Mouse (Mus musculus) C2C12 (cell line): ENCODE results near the gene Tnp2. TPM values are rescaled to one million over a fixed set of nuclear protein-coding genes. Genes with fewer than 3 reads are reported as not detected.

Source experiments
- H3K27me3 ChIP-seq: one replicate; pipeline ENCODE4 v1.6.1; 2011; ENCODE audit not compliant: control insufficient read depth, insufficient read depth, insufficient read length
- H3K36me3 ChIP-seq: one replicate; pipeline ENCODE4 v1.6.1; 2011; ENCODE audit not compliant: control insufficient read depth, insufficient read depth
- H3K4me3 ChIP-seq: one replicate; pipeline ENCODE4 v1.5.1; 2011; ENCODE audit warnings: mild to moderate bottlenecking, control low read depth; ENCODE audit not compliant: poor library complexity, insufficient read depth, severe bottlenecking
- H3K79me2 ChIP-seq: one replicate; pipeline ENCODE4 v1.6.1; 2011; ENCODE audit not compliant: control insufficient read depth, insufficient read depth
- H3K79me3 ChIP-seq: one replicate; pipeline ENCODE4 v1.6.1; 2011; ENCODE audit warnings: low read depth, control low read depth
- H3ac ChIP-seq: one replicate; pipeline ENCODE3; 2011; ENCODE audit warnings: low read depth; ENCODE audit not compliant: control insufficient read depth, insufficient read length
- CEBPB ChIP-seq: IDR thresholded peaks from one replicate; pipeline ENCODE4 v1.6.1; 2011; ENCODE audit warnings: low read depth, mild to moderate bottlenecking, control low read depth, moderate library complexity
- CTCF ChIP-seq: IDR thresholded peaks from one replicate; pipeline ENCODE4 v1.5.1; 2011; ENCODE audit not compliant: control insufficient read depth, insufficient read depth, insufficient read length
- FOSL1 ChIP-seq: IDR thresholded peaks from one replicate; pipeline ENCODE4 v1.8.0; 2011; ENCODE audit warnings: mild to moderate bottlenecking, low read length; ENCODE audit not compliant: poor library complexity, insufficient read depth, severe bottlenecking
- MAX ChIP-seq: IDR thresholded peaks from one replicate; pipeline ENCODE4 v1.6.1; 2011; ENCODE audit warnings: mild to moderate bottlenecking, control low read depth
- MYOD1 ChIP-seq: IDR thresholded peaks from one replicate; pipeline ENCODE4 v1.6.1; 2011; ENCODE audit warnings: low read depth; ENCODE audit not compliant: control insufficient read depth, insufficient read length
- MYOG ChIP-seq: IDR thresholded peaks from one replicate; pipeline ENCODE4 v1.6.1; 2011; ENCODE audit not compliant: control insufficient read depth, insufficient read length; ENCODE audit errors: extremely low read depth
- USF1 ChIP-seq: IDR thresholded peaks from one replicate; pipeline ENCODE4 v1.6.1; 2011; ENCODE audit warnings: low read depth, mild to moderate bottlenecking, control low read depth, moderate library complexity
- polyA plus RNA-seq: library from polyadenylated mRNA; unstranded; fragments of >200 nt; fragmentation: generic; extraction: Trizol; gene quantifications from one replicate; pipeline ENCODE4 v1.2.1, GENCODE M21; 2012; ENCODE audit warnings: missing spikeins

Gene Tnp2
- polyA plus RNA-seq, 1 experiment, result not detected

- no peak overlapping the region for H3ac ChIP-seq
- H3K79me2 ChIP-seq, result peaks cover 25% of the 10 kb centered on the region
- no peak overlapping the region for H3K4me3 ChIP-seq
- H3K27me3 ChIP-seq, result no peaks in the 10 kb centered on the region
- H3K79me3 ChIP-seq, result peaks cover 13% of the 10 kb centered on the region
- TF ChIP-seq FOSL1 (no peak), MYOD1 (no peak), CEBPB (no peak), USF1 (no peak), CTCF (no peak), MAX (no peak), MYOG (no peak)
- no peaks in the 10 kb centered on the region for H3K36me3 ChIP-seq
Observed at GRCm38 (mm10) chr16:10786782-10787547, 1.5 kb downstream of the Tnp2 start.

GRCm38 (mm10) chr16:10786288-10786687, 2.2 kb downstream of the Tnp2 start:
- H3K79me2 ChIP-seq, result peaks cover 25% of the 10 kb centered on the region
- no peaks in the 10 kb centered on the region for H3K36me3 ChIP-seq
- H3ac ChIP-seq, result peak overlapping the region; percentile 50
- peak overlapping the region; percentile 64 for H3K4me3 ChIP-seq
- peaks cover 13% of the 10 kb centered on the region for H3K79me3 ChIP-seq
- no peaks in the 10 kb centered on the region for H3K27me3 ChIP-seq
- TF ChIP-seq CTCF, result peak; percentile 56
- TF ChIP-seq MYOG, result no peak
- TF ChIP-seq MAX, result peak; percentile 64
- TF ChIP-seq MYOD1, result no peak
- no peak for TF ChIP-seq USF1
- TF ChIP-seq CEBPB, result no peak
- no peak for TF ChIP-seq FOSL1

DNA sequence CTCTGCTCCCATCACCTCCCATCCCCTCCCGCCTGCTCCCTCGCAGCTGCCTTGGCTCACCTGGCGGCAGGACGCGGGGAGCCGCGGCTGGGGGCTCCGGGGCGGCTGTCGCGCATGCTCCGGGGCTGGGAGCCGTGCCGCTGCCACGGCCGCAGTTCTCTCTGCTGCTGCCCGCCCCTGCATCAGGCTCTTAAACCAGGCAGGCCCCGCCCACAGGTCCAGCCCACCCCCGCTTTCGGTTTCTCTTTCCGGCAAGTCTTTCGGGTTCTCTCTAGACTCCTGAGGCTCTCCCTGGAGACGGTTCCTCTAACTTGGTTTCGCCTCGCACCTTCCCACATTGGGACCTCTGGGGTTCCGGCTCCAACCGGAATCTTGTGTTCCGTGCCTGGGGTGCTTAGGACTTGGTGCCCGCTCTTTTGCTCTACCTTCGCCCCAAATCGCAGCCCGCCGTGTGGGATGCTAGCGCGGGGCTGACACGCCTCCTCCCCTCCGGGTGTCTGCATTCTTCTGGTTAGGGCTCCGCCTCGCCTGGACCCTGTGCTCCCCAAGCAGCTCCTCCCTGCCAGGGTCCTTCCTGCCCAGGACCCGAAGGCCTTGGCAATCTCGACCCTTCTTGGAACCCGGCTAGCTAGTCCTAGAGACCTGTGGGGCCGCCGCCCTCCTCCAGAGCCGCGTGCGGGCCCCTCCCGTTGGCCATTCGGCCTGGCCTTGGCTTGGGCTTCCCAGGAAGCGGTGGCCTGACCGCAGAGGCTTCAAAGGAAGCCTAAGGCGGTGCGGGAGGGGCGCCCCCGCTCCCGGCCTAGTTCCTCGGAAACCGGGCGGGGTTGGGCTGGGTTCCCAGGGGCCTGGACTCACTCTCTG, 2.9 kb downstream of the Tnp2 start, which contains the start of gene Socs1:
Gene Socs1 (minus strand): TSS at position 166 of the 861 bp plus-strand sequence.
- Histone ChIP-seq H3K36me3 (no peaks in the 10 kb centered on the region), H3K4me3 (peak within 1 kb of the TSS; percentile 64), H3K79me3 (peaks cover 13% of the 10 kb centered on the region), H3K27me3 (no peaks in the 10 kb centered on the region), H3K79me2 (peaks cover 25% of the 10 kb centered on the region), H3ac (peak within 1 kb of the TSS; percentile 90)
- TF ChIP-seq USF1, result no peak
- peak; percentile 45 for TF ChIP-seq MAX

GRCm38 (mm10) chr16:10784793-10785370, 3.6 kb downstream of the Tnp2 start:
- H3K4me3 ChIP-seq, result peak overlapping the region; percentile 64
- peaks cover 25% of the 10 kb centered on the region for H3K79me2 ChIP-seq
- H3K27me3 ChIP-seq, result no peaks in the 10 kb centered on the region
- H3K36me3 ChIP-seq, result no peaks in the 10 kb centered on the region
- TF ChIP-seq USF1, result no peak
- peak; percentile 91 for TF ChIP-seq CTCF
- TF ChIP-seq MAX, result no peak
- no peak for TF ChIP-seq MYOD1
- no peak for TF ChIP-seq CEBPB
- no peak for TF ChIP-seq FOSL1
- peaks cover 13% of the 10 kb centered on the region for H3K79me3 ChIP-seq
- H3ac ChIP-seq, result peak overlapping the region; percentile 90

DNA sequence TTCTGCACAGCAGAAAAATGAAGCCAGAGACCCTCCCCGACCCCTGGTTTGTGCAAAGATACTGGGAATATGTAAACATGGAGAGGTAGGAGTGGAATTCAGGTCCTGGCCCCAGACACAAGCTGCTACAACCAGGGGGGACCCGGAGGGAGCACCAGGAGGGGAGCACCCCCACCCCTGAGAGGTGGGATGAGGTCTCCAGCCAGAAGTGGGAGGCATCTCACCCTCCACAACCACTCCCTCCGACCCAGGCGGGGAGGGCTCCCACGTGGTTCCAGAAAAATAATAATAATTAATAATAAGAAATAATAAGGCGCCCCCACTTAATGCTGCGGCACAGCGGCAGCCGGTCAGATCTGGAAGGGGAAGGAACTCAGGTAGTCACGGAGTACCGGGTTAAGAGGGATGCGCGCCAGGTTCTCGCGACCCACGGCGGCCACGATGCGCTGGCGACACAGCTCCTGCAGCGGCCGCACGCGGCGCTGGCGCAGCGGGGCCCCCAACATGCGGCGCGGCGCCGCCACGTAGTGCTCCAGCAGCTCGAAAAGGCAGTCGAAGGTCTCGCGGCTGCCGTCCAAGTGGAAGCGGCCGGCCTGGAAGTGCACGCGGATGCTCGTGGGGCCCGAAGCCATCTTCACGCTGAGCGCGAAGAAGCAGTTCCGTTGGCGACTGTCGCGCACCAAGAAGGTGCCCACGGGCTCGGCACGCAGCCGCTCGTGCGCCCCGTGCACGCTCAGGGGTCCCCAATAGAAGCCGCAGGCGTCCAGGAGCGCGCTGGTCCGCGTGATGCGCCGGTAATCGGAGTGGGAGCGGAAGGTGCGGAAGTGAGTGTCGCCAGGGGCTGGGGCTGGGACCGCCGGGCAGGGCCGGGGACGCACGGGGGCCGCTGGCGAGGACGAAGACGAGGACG, 4.3 kb downstream of the Tnp2 start:
- TF ChIP-seq MAX, result peak; percentile 41
- TF ChIP-seq MYOD1, result no peak
- peak; percentile 44 for TF ChIP-seq CTCF
- H3K79me2 ChIP-seq, result peaks cover 25% of the 10 kb centered on the region
- H3K79me3 ChIP-seq, result peaks cover 13% of the 10 kb centered on the region
- no peaks in the 10 kb centered on the region for H3K36me3 ChIP-seq
- H3ac ChIP-seq, result peak overlapping the region; percentile 90
- H3K4me3 ChIP-seq, result peak overlapping the region; percentile 64
- H3K27me3 ChIP-seq, result no peaks in the 10 kb centered on the region
